Mouse (Mus musculus) hematopoietic stem cell, adult 5-6 weeks (primary cell): ENCODE data around the gene Fam83d. TPM values are rescaled to one million over a fixed set of nuclear protein-coding genes. Genes with fewer than 3 reads are reported as not detected.

Experiments used
- ATAC-seq, 2 experiments: fragments of 125-278 bp in 1 of 2; replicated peaks in 1 of 2; 2 replicates each; pipeline ENCODE4 v1.8.0; 2016 to 2017; ENCODE audit warnings: inconsistent platforms in 2 of 2, mild to moderate bottlenecking in 2 of 2, moderate number of reproducible peaks in 2 of 2, low read depth in 1 of 2, moderate TSS enrichment in 1 of 2; ENCODE audit not compliant: low FRiP score in 2 of 2, poor library complexity in 2 of 2, severe bottlenecking in 2 of 2, insufficient read depth in 1 of 2, low TSS enrichment in 1 of 2
- total RNA-seq: library from RNA; stranded (forward); fragments of 172-1452, 232-1000 nt; gene quantifications from 2 replicates; pipeline ENCODE4 v1.2.3, GENCODE M21; 2017

The Fam83d gene
- total RNA-seq, 1 experiment from 2014 or later = 3.5 TPM

- ATAC-seq = no peak
These were observed 13.2 kb downstream of the Fam83d start for GRCm38 (mm10) chr2:158781126-158781525.

- no peak for ATAC-seq
These were observed 19.3 kb downstream of the Fam83d start for GRCm38 (mm10) chr2:158786927-158787795.

- peak; percentile 95 to 97 for ATAC-seq
These were observed 26.7 kb downstream of the Fam83d start, which contains the start of gene Dhx35 for GRCm38 (mm10) chr2:158794494-158795004. TSS of gene Dhx35 (plus strand) at chr2:158794807.

- no peak for ATAC-seq
These were observed 27.1 kb downstream of the Fam83d start for GRCm38 (mm10) chr2:158795043-158795442.

- no peak for ATAC-seq
These were observed 28.0 kb downstream of the Fam83d start for GRCm38 (mm10) chr2:158795875-158796274.

- no peak for ATAC-seq
These were observed 31.4 kb downstream of the Fam83d start for GRCm38 (mm10) chr2:158799328-158799727.

GRCm38 (mm10) chr2:158800788-158801187 is 32.9 kb downstream of the Fam83d start:
- no peak for ATAC-seq

GRCm38 (mm10) chr2:158803575-158803974 is 35.7 kb downstream of the Fam83d start:
- no peak for ATAC-seq

- no peak for ATAC-seq
These were observed 47.8 kb downstream of the Fam83d start for GRCm38 (mm10) chr2:158815686-158816085.

GRCm38 (mm10) chr2:158816239-158816638 is 48.3 kb downstream of the Fam83d start:
- no peak for ATAC-seq

- ATAC-seq = no peak
These were observed 49.8 kb downstream of the Fam83d start for GRCm38 (mm10) chr2:158817708-158818107.

- no peak for ATAC-seq
These were observed 60.2 kb downstream of the Fam83d start for GRCm38 (mm10) chr2:158828124-158828523.

- ATAC-seq = no peak
These were observed 61.9 kb downstream of the Fam83d start for GRCm38 (mm10) chr2:158829746-158830145.

- ATAC-seq = no peak
These were observed 65.3 kb downstream of the Fam83d start for GRCm38 (mm10) chr2:158833221-158833620.

- ATAC-seq = no peak
These were observed 65.8 kb downstream of the Fam83d start for GRCm38 (mm10) chr2:158833645-158834044.
